In genomic region chr2:93428004-93428531, GRCm38 (mm10) we compare ENCODE assay signal across 18 mouse cellular contexts. TPM values are rescaled to one million over a fixed set of nuclear protein-coding genes. Genes with fewer than 3 reads are reported as not detected.
DNase-seq lines count a peak whose midpoint lies in the region; ATAC-seq and TF ChIP-seq lines count a peak whose summit lies in the region.
"Had no signal": no experiment of that assay in that cellular context is flagged by ENCODE, and none has a peak within 500 bp of the region (broad histone marks: within the 10 kb centered on the region; RNA-seq: fewer than 3 reads in every experiment).

No protein-coding gene starts in this region.

- TF ChIP-seq CTCF in liver, postnatal 0 days (IDR thresholded peaks at IDR 0.05; ENCODE audit: low read depth) = no peak
- TF ChIP-seq CTCF in CH12.LX (conservative IDR thresholded peaks at IDR 0.05 in 1 of 2, IDR thresholded peaks at IDR 0.05 in 1 of 2; ENCODE audit: low read depth in 2 of 2, low read length in 2 of 2) = no peak

- H3K36me3 ChIP-seq in liver, embryonic 13.5 days = peaks cover 77% of the 10 kb centered on the region
- H3K36me3 ChIP-seq in liver, postnatal 0 days (replicated peaks; ENCODE audit: insufficient read depth, low read length) = peaks cover 53% of the 10 kb centered on the region
- H3K36me3 ChIP-seq in CH12.LX (replicated peaks in 1 of 2; ENCODE audit: control insufficient read depth in 1 of 2, insufficient read depth in 1 of 2, low read length in 1 of 2) = peaks cover 36 to 68% of the 10 kb centered on the region in 2 experiments
- H3K36me3 ChIP-seq in liver, embryonic 11.5 days (ENCODE audit: control insufficient read depth, insufficient read depth, low read length) = no peaks in the 10 kb centered on the region
- H3K36me3 ChIP-seq: heart, embryonic 13.5 days; hindbrain, embryonic 10.5 days had no signal

- H3K4me1 ChIP-seq in liver, embryonic 13.5 days (replicated peaks) = peaks cover 26% of the 10 kb centered on the region
- no peaks in the 10 kb centered on the region for H3K4me1 ChIP-seq in liver, postnatal 0 days (ENCODE audit: insufficient read depth)
- peaks cover 70 to 95% of the 10 kb centered on the region in 2 experiments for H3K4me1 ChIP-seq in CH12.LX (ENCODE audit: control insufficient read depth in 1 of 2, insufficient read depth in 2 of 2)
- no peaks in the 10 kb centered on the region for H3K4me1 ChIP-seq in liver, embryonic 11.5 days (replicated peaks; ENCODE audit: control insufficient read depth, insufficient read depth, low read length)

- 0 out of 2 replicates have a peak, but pooled peaks have one; percentile 4 for ATAC-seq in liver, embryonic 13.5 days (ENCODE audit: low read depth)
- no peak for ATAC-seq in liver, postnatal 0 days
- ATAC-seq in megakaryocyte progenitor cell, adult 5-6 weeks (replicated peaks; ENCODE audit: poor library complexity) = peak; percentile 14; the same call in 1 of the 2 replicates
- ATAC-seq in monocyte, adult 5-6 weeks (replicated peaks; ENCODE audit: insufficient number of reproducible peaks, low FRiP score, low TSS enrichment, poor library complexity, severe bottlenecking) = no peak
- no peak for ATAC-seq in liver, embryonic 11.5 days (replicated peaks; ENCODE audit: low FRiP score)
- ATAC-seq: intestine, embryonic 16.5 days had no signal

- DNase-seq in liver, embryonic 13.5 days = no peak
- DNase-seq in liver, postnatal 0 days = no peak
- peak; percentile 73 for DNase-seq in CH12.LX (ENCODE audit: extremely low read depth)
- peak; percentile 63 for DNase-seq in thymus, postnatal 14 days
- no peak for DNase-seq in layer of hippocampus, postnatal 25 days (ENCODE audit: extremely low spot score in 1 of 2, low spot score in 1 of 2)
- no peak for DNase-seq in liver, embryonic 11.5 days (ENCODE audit: low spot score)
- DNase-seq: adrenal gland, postnatal 10 days; cerebellum, adult 9-11 months; embryo, embryonic 11 days; gastrocnemius, postnatal 14 days; lung, adult 18-20 months; right cerebral cortex, postnatal 25 days had no signal

- no peaks in the 10 kb centered on the region for H3K79me2 ChIP-seq in CH12.LX (replicated peaks; ENCODE audit: control insufficient read depth, extremely low read depth, insufficient read depth, poor library complexity, severe bottlenecking)

- no peak for TF ChIP-seq EP300 in liver, postnatal 0 days (IDR thresholded peaks at IDR 0.05; ENCODE audit: low read depth)
- TF ChIP-seq EP300 in CH12.LX (IDR thresholded peaks at IDR 0.05; ENCODE audit: low read length) = peak; percentile 89

- TF ChIP-seq POLR2A in CH12.LX (IDR thresholded peaks at IDR 0.05; ENCODE audit: low read depth, low read length) = peak; percentile 15; the same call in 1 of the 2 replicates

- no peaks in the 10 kb centered on the region for H3K27me3 ChIP-seq in liver, embryonic 13.5 days
- H3K27me3 ChIP-seq in liver, postnatal 0 days (ENCODE audit: insufficient read depth, low read length) = no peaks in the 10 kb centered on the region
- H3K27me3 ChIP-seq in CH12.LX (replicated peaks) = no peaks in the 10 kb centered on the region
- peaks cover 7% of the 10 kb centered on the region; the same call in 1 of the 2 replicates for H3K27me3 ChIP-seq in liver, embryonic 11.5 days (replicated peaks; ENCODE audit: control insufficient read depth, insufficient read depth, low read length)

- no peak overlapping the region for H3K4me3 ChIP-seq in liver, embryonic 13.5 days (replicated peaks)
- no peak overlapping the region for H3K4me3 ChIP-seq in liver, postnatal 0 days (ENCODE audit: low read depth, low read length)
- H3K4me3 ChIP-seq in CH12.LX (replicated peaks in 1 of 3; ENCODE audit: low read depth in 2 of 3, low read length in 2 of 3, poor library complexity in 1 of 3) = peak overlapping the region in 1 of 3 experiments; percentile 24
- no peak overlapping the region for H3K4me3 ChIP-seq in liver, embryonic 11.5 days (ENCODE audit: low read depth, low read length)
- H3K4me3 ChIP-seq: heart, embryonic 13.5 days; hindbrain, embryonic 10.5 days had no signal

- in situ Hi-C loops in CH12.LX (cut with MboI; ENCODE audit: low pct_ligation_motif_present, low pct_unique_long_range_greater_than_20kb, low sequenced_read_pairs) = no loop called here

- WGBS in liver, embryonic 13.5 days (ENCODE audit: insufficient replicate concordance) = 22% methylated on average over 11 of the region's 11 CpGs
- 39% methylated on average over 11 of the region's 11 CpGs for WGBS in liver, postnatal 0 days (ENCODE audit: insufficient replicate concordance)
- 38% methylated on average over 11 of the region's 11 CpGs for WGBS in liver, embryonic 11.5 days

- H3K9me3 ChIP-seq in liver, embryonic 13.5 days (replicated peaks) = no peaks in the 10 kb centered on the region
- no peaks in the 10 kb centered on the region for H3K9me3 ChIP-seq in liver, postnatal 0 days (ENCODE audit: low read length)
- H3K9me3 ChIP-seq in CH12.LX (replicated peaks; ENCODE audit: low read length) = no peaks in the 10 kb centered on the region
- no peaks in the 10 kb centered on the region for H3K9me3 ChIP-seq in liver, embryonic 11.5 days (ENCODE audit: control insufficient read depth, low read length)
- H3K9me3 ChIP-seq: heart, embryonic 13.5 days; hindbrain, embryonic 10.5 days had no signal

- no peak overlapping the region for H3K27ac ChIP-seq in liver, embryonic 13.5 days
- H3K27ac ChIP-seq in liver, postnatal 0 days (ENCODE audit: low read depth) = no peak overlapping the region
- H3K27ac ChIP-seq in CH12.LX (ENCODE audit: insufficient read depth, low read depth) = peak overlapping the region; percentile 93
- H3K27ac ChIP-seq in liver, embryonic 11.5 days (ENCODE audit: low read depth, low read length) = no peak overlapping the region
- H3K27ac ChIP-seq: heart, embryonic 13.5 days; stomach, postnatal 0 days had no signal

- dilution Hi-C loops in CH12.LX (cut with MboI; ENCODE audit: extremely low pct_ligation_motif_present, extremely low pct_unique_long_range_greater_than_20kb, low sequenced_read_pairs) = no loop called here

- no peak for TF ChIP-seq RAD21 in CH12.LX (IDR thresholded peaks at IDR 0.05; ENCODE audit: low read depth, low read length)

- H3K4me2 ChIP-seq in liver, embryonic 13.5 days = no peak overlapping the region
- H3K4me2 ChIP-seq in liver, postnatal 0 days (ENCODE audit: low read depth, low read length) = no peak overlapping the region
- H3K4me2 ChIP-seq in CH12.LX (ENCODE audit: insufficient read depth, low read depth, poor library complexity, severe bottlenecking) = peak overlapping the region; percentile 32
- H3K4me2 ChIP-seq in liver, embryonic 11.5 days = no peak overlapping the region
- H3K4me2 ChIP-seq: heart, embryonic 13.5 days had no signal

- H3K9ac ChIP-seq in liver, embryonic 13.5 days = no peak overlapping the region
- no peak overlapping the region for H3K9ac ChIP-seq in liver, postnatal 0 days (replicated peaks)
- 0 out of 2 replicates have a peak overlapping the region, but pooled peaks have one; percentile 1 for H3K9ac ChIP-seq in CH12.LX (ENCODE audit: insufficient read depth, low read depth)
- H3K9ac ChIP-seq in liver, embryonic 11.5 days (ENCODE audit: low read depth, low read length) = no peak overlapping the region
- H3K9ac ChIP-seq: heart, embryonic 13.5 days had no signal

TF ChIP-seq in CH12.LX, 34 proteins besides CTCF, POLR2A, EP300 and RAD21:
- TF ChIP-seq IRF4 (IDR thresholded peaks at IDR 0.05; ENCODE audit: low read depth, low read length) (peak; percentile 75), TCF12 (IDR thresholded peaks at IDR 0.05; ENCODE audit: low read depth, low read length) (peak; percentile 98), ETS1 (conservative IDR thresholded peaks at IDR 0.05; ENCODE audit: low read depth, low read length) (peak; percentile 88), BHLHE40 (IDR thresholded peaks at IDR 0.05; ENCODE audit: low read depth, low read length) (peak; percentile 93), ZMIZ1 (IDR thresholded peaks at IDR 0.05; ENCODE audit: low read depth, low read length) (0 out of 2 replicates have a peak, but pooled peaks have one; percentile 16), ELF1 (IDR thresholded peaks at IDR 0.05; ENCODE audit: low read depth, low read length) (no peak; the same call in 1 of the 2 replicates), MXI1 (IDR thresholded peaks at IDR 0.05; ENCODE audit: low read depth, low read length) (peak; percentile 79), HCFC1 (IDR thresholded peaks at IDR 0.05; ENCODE audit: low read depth, low read length) (no peak), MEF2A (IDR thresholded peaks at IDR 0.05; ENCODE audit: borderline replicate concordance, low read depth, low read length) (peak; percentile 74; the same call in 1 of the 2 replicates), CHD2 (IDR thresholded peaks at IDR 0.05; ENCODE audit: low read length) (0 out of 2 replicates have a peak, but pooled peaks have one; percentile 60), SIN3A (IDR thresholded peaks at IDR 0.05; ENCODE audit: low read length) (peak; percentile 79), SMC3 (IDR thresholded peaks at IDR 0.05; ENCODE audit: low read depth, low read length) (0 out of 2 replicates have a peak, but pooled peaks have one; percentile 1), MAX (IDR thresholded peaks at IDR 0.05; ENCODE audit: low read length) (no peak)

RNA-seq across cellular contexts. Expression of gene Cd82, which starts 34.9 kb away (rescaled TPM):
- 88.5 and 90.1 TPM in 2 replicates for polyA plus RNA-seq in liver, embryonic 13.5 days (2015; fragmentation: Nextera tagmentation; extraction: Ambion mirVana)
- polyA plus RNA-seq in liver, postnatal 0 days (2015; fragmentation: Nextera tagmentation; extraction: Ambion mirVana) = 81.0 and 87.7 TPM in 2 replicates
- total RNA-seq in CH12.LX (2012; rRNA removed) (164 and 215 TPM in 2 replicates), CH12.LX (2014; rRNA removed) (157 and 177 TPM in 2 replicates)
- 249 and 294 TPM in 2 replicates for polyA plus RNA-seq in CH12.LX (2012; ENCODE audit: insufficient read length, low read depth)
- total RNA-seq in megakaryocyte progenitor cell, adult 5-6 weeks (2015) = 15.0 and 20.2 TPM in 2 replicates
- 23.9 and 31.2 TPM in 2 replicates for total RNA-seq in megakaryocyte progenitor cell, adult 5-6 weeks (2017)
- total RNA-seq in monocyte, adult 5-6 weeks (2017) = 197 to 239 TPM (median 203 TPM) in 3 replicates
- 10 to 100 TPM; 22.0 to 23.8 TPM for total RNA-seq in layer of hippocampus, postnatal 25 days (2021)
- 16.5 and 16.9 TPM in 2 replicates for polyA plus RNA-seq in liver, embryonic 11.5 days (2014; fragmentation: Nextera tagmentation; extraction: Ambion mirVana)

Comparison
In these comparisons a context has a peak if more than half of its experiments do, and no peak if none do; other contexts are left out.
1. ATAC-seq: peak in liver, embryonic 13.5 days (single experiment) and megakaryocyte progenitor cell, adult 5-6 weeks (single experiment); none in liver, postnatal 0 days (single experiment), monocyte, adult 5-6 weeks (single experiment) and liver, embryonic 11.5 days (single experiment).
2. DNase-seq: peak in CH12.LX (single experiment) and thymus, postnatal 14 days (single experiment); none in liver, embryonic 13.5 days (single experiment), liver, postnatal 0 days (single experiment), layer of hippocampus, postnatal 25 days (0 of 2) and liver, embryonic 11.5 days (single experiment).